Mouse (Mus musculus) naive thymus-derived CD4-positive, alpha-beta T cell, adult 2 months (primary cell): ENCODE data around the gene Glrx5.
A peak's percentile ranks its signal among the peaks of the same experiment; 100 is the strongest.

Experiments used
- DNase-seq: peaks from one replicate; pipeline ENCODE4 v3.0.0-alpha.2; 2011; ENCODE audit warnings: low read depth

Glrx5 gene

DNA sequence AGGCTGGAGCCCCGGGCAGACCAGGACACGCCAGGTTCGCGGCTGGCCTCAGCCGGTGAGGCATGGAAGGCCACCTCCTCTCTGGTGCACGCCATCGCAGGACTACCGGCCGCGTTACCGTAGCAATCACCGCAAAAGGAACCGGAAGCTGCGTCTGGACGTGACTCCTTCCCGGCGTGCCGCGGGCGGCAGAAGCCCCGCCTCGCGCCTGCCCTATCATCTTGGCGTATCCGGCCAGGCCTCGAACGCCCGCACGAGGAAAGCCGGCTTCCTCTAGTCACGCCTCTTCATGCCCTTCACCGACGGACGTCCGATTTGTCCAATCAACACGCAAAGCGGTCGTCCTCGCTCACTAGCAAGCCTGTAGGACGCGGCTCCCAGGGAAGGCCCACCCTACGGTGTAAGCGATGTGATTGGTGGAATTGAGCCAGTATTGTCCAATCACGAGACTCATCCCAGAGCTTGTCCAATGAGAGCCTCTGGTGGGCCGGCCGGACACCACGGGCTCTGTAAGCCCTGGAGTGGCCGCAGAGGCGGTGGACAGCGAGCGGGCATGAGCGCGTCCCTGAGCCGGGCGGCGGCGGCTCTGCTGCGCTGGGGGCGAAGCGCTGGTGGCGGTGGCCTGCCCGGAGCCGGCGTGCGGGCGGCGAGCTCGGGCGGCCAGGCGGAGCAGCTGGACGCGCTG, at the start of gene Glrx5:
TSS of gene Glrx5 (plus strand) at position 542 of the 685 bp plus-strand sequence.
- peak; percentile 99 for DNase-seq

DNA sequence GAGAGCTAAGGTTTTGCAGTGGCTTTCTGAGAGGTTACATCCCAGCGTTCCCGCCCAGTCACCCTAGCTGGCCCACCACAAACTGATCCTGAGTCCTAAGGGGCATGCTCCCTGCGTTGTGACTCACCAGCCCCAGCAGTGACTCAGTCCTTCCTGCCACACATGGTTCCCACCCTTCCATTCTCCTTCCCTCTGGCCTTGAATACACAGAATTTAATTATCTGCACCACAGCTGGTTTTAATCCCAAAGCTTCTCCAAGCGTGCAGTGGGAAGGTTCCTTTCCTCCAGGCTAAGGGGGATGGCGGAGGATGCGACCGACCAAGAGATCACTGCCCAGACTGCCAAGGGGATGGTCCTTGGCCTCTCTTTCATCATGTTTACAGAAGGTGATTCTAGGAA, 49.0 kb upstream of the Glrx5 start:
- DNase-seq: no peak

DNA sequence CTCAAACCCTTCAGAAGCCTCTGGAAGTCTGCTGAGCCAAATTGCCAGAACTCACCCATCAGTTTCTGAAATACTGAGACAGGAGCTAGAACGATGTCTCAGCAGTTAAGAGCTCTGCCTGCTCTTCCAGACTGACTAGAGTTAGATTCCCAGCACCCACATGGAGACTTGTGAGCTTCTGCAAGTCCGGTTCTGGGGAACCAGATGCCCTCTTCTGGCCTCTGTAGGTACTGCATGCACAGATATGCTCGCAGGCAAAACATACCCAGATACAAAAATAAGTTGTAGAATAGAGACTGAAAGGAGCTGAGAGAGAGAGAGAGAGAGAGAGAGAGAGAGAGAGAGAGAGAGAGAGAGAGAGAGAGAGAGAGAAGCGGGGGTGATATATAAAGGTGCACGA, 47.4 kb upstream of the Glrx5 start:
- DNase-seq: peak; percentile 62

DNA sequence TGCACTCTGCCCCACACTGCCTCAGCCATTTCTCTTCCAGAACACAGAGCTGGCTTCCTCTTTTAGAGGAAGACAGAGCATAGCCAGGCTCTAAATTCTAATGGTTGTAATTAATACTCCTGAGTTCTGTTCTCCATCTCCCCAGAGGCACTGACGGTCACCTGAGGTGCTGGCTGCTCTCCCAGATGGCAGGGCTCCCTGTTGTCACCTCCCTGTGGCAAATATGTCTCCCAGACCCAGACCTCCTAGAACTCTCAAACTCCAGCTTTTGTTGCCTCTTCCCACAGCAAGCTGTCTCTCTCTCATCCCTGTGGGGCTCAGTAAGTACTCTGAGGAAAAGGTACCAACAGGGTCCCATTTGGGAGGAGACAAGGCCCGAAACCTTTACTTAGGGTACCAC, 46.5 kb upstream of the Glrx5 start:
- no peak for DNase-seq

DNA sequence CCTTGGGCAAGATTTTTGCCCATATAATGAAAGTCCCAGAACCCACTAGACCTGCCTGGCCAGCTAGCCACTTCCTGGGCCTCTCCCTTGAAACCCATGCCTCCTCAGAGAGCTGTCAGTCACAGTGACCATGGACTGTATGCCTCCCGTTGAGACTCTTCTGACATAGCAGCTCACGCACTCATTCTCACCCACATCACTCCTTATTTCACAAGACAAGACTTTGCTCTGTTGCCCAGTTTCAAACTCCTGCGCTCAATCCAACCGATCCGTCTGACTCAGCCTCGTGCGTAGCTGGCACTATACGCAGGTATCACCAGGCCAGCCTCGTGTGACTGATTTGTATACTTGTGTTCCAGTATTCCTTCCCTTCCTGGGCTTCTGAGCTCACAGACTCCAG, 45.7 kb upstream of the Glrx5 start:
- no peak for DNase-seq

DNA sequence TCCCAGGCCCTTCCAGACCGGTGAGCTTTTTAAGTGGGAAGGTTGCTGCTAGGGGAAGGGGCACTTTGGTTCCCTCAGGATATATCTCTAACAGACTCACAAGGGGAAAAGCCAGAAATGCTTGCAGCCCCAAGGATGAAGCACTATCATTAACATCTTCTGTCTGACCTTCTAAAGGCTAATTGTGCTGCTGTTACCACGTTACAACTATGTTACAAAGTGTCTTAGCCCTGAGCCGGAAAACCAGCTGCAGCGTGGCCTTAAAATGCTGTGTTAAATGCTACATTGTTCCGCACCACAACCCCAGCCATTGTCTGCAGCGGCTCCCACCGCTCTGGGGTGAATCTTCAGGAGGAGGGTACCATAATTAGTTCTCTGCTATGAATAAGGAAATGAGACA, 44.6 kb upstream of the Glrx5 start:
- DNase-seq: no peak

DNA sequence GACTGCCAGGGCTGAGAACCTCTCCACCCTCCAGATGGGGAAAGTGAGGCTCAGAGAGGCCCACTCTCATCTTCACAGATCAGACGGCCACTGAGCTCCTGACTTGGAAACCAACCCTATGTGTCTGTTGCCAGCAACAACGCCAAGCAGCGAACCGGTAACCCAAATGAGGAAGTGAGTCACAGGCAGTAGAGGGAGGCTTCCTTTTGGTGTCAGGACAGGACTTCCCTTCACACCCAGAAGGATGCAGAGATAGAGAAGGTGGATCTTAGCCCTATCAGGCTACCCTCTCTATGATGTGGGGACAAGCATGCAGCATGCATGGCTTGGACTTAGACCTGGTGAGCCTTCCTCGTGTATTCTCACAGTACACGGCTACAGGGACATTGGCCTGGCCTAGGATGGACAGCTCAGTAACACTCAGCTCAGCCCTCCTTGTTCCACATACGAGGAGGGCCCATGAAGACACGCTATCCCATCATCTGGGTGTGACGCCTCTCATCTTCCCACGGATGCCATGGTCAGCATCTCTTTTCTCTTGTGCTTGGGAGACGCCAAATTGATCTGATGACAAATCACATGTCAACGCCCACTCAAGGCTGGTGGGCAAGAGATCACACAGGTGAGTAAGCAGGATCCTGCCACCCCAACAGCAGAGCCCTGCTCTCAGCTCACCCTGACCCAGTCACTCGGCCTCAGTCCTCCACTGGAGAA, 41.6 kb upstream of the Glrx5 start:
- DNase-seq: peak; percentile 72

DNA sequence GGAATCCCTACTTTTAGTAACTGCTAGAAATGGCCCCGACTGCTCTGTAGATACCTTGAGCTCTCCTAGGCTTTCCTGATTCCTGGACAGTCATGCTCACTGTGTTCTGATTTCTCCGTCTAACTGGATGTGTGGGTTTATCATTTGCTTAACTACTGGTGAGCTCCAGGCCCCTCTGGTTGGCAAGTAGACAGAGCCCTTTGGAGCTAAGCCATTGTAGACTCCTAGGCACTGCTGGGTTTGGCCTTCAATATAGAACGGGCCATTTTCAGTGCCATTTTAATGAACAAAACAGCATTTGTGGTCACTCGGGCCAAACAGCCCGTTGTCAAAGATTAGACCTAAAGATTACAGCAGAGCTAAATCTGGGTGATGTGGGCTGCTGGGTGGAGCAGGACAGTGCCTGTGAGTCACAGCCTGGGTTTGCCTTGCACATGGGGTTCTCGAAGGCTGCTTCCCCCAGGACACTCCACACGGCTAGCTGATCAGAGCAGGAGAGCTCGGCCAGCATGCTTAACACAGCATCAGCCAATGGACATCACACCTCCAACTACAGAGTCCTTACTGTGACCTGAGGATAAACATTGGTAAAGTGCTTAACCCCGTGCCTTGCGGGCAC, 40.3 kb upstream of the Glrx5 start:
- DNase-seq: no peak

DNA sequence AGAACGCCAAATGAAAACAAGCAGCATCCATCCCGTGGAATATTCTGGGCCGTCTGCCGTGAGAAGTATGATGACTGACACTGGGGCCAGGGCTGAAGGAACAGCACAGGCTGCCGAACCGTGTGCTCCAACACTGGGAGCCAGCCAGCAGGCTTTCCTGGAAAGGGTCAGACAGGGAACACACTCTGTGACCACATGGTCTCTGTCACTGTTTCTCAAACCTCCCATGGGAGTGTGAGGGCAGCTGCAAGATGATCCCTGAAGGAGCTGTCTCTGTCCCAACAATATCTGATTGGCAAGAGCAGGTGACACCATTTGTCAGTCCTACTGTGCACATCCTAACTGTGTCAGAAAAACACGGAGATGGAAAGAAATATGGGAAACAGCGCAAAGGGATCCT, 39.6 kb upstream of the Glrx5 start:
- no peak for DNase-seq

DNA sequence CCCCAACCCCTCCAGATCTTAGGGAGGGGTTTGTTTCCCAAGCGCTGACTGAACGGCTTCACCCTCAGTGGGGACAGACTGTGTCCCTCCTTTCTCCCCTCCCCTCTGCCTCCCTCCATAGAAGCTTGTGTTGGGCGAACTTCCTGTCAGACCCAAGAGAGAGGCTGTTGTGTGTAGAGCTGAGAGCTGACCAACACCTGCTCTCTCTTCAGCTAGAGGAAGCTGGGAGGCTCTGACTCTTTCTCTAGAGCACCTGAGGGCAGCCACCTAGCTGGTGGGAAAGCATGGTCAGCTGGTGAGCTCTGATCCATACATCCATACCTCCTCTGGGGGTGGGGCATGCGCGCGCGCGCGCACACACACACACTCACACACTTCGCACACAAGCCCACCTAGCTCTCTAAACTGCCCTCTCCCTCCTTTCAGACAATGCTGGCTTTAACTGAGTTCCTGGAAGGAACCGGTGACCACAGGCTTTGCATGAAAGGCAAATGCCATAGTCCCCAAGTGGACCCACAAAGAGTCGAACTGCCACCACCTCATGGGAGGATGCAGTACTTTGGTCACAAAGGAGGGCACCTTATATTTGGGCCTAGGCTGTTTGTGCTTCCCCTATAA, 37.1 kb upstream of the Glrx5 start:
- DNase-seq: peak; percentile 9

DNA sequence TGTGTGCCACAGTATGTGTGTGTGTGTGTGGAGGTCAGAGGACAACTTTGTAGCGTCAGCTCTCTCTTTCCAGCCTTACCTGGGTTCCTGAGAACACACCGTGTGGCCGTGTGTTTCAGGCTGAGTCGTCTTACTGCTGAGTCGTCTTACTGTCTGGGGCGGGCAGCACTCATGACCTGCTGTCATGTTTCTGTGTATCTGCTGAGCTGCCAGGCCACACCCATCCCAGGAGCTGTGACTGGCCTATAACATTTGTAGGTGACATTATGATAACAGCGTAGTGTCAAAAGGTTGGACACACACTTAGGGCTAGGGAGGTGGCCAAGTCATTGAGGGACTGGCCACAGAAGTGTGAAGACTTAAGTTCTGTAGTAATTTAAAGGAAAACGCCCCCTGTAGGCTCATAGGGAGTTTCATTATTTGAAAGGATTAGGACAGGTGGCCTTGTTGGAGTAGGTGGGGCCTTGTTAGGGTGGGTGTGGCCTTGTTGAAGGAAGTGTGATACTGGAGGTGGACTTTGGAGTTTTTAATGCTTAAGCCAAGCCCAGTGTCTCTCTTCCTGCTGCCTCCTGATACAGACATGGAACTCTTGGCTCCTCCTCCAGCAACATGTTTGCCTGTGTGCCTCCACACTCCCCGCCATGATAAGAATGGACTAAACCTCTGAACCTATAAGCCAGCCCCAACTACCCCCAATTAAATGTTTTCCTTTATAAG, 36.3 kb upstream of the Glrx5 start:
- DNase-seq: no peak

DNA sequence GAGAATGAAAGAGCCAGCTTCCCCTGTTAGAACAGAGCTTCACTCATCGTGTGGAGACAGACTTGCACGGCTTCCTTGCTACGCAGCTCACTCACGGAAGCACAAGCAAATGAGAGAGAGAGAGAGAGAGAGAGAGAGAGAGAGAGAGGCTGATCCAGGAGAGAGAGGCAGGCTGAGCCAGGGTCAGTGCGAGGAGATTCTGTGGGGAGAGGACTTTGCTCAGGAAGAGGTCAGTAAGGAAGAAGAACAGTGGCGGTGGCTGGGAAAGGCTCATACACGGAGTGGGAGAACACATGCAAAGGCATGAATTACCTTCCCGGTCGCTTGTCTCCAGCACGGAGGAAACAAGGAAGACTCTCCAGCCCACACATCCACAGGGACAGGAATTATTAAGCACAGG, 35.3 kb upstream of the Glrx5 start:
- peak; percentile 41 for DNase-seq

DNA sequence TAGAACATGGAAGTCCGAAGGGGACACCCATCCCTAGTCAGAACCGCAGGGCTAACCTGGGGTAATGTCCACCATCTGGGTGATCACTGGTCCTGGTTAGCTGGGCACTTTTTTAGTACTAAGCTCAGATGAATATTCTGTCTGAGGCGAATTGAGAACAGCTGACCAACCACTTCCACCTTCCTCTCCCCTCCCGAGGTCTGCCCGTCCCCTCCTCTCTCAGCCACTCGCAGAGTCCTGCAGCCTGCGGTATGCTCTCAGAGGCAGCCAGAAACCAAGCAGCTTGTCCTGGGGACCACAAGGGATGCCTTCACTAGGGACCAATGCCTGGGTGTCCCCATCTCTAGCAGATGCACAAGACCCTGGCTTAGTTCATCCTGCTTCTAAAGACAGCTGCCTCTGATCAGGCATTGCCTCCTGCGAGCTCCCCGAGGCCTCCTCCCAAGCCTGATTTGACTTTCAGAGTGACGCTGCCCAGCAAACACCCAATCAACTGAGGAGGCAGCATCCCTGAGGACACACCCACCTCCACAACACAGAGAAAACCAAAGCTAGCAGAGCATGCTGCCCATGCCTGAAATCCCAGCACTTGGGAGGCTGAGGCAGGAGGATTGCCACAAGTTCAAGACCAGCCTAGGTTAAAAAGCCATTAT, 34.7 kb upstream of the Glrx5 start:
- peak; percentile 42 for DNase-seq

DNA sequence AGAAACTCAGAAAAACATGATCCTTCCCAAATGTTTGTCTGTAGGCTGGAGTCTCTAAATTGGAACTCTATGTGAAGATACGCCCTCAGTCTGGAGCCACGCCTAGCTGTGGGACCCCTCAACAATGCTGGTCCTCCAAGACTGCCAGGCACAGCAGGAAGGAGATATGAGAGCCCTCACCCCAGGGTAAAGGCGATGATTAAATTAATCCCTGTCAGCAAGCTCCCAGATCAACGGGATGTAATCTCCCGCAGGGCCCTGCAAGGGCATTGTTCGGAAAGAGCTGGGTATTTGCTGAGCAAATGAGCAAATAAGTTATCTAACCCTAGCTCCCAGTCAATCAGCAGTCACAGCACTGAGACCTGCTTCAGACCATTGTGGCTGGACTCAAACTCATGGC, 33.9 kb upstream of the Glrx5 start:
- DNase-seq: no peak

DNA sequence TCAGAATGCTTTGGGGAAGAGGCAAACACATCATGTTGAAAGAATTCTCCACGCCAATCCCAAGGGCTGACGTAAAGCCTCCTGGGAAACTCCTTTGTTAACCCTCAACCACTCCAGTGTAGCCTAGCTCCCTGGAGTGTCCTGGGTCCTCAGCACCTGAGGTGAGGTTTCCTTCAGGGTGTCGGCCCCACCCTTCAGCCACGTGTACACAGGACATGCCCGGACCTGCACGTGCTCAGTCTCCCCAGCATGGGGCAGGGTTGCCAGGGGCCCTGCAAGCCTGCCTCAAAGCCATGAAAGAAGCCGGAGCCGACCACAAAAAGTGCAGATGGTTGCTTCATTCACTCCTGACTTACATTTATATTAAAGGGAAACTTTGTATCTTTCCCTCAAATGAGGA, 33.3 kb upstream of the Glrx5 start:
- DNase-seq: peak; percentile 32

DNA sequence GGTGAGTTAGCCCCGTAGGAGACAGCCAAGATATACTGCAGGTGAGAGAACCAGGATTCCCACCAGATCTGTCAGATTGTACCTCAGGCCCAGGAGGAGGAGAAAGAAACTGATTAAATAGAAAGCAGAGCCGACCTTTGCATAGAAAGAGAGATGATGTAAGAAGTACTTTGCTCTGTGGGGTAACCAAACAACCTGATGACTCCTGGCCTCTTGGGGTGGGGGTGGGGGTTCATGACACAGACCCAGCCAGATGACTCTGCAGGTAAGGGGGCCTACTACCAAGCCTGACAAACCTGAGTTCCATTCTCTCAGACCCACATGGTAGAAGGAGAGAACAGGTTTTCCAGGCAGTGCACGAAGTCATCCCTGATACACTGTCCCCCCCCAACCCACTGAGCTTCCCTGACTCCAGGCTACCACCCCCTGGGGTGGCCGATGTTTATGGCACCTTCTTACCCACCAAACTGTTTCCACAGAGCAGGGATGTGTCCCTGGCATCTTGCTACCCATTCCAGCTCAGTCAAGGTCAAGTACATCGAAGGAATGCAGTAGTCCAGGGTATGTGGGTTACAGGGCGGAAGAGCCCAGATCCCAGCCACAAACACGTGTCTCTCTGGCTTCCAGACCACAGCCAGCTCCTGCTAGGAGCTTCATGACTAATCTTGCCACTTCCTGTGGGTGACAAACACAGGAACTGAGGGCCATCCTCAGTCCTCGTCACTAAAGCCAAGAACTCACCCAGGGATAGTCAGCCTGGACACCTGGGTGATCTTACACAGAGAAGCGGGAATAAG, 31.8 kb upstream of the Glrx5 start:
- DNase-seq: peak; percentile 39

DNA sequence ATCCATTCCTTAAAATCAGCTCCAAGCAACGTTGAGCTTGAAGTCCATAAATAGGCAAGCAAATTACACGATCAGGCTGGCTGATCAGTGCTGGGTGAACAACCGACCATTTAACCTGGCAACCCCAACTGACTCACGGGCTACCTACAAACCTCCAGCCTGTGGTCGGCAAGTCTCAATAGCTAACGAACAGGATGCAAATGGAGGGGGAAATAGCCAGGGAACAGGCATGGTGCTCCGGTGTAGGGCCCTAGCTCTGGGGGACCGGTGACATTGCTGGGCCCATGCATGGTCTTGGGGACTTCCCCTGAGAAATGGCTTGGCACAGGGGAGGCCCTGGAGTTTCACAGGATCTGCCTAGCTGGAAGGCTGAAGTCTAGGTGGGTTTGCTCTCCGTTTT, 31.2 kb upstream of the Glrx5 start:
- no peak for DNase-seq

DNA sequence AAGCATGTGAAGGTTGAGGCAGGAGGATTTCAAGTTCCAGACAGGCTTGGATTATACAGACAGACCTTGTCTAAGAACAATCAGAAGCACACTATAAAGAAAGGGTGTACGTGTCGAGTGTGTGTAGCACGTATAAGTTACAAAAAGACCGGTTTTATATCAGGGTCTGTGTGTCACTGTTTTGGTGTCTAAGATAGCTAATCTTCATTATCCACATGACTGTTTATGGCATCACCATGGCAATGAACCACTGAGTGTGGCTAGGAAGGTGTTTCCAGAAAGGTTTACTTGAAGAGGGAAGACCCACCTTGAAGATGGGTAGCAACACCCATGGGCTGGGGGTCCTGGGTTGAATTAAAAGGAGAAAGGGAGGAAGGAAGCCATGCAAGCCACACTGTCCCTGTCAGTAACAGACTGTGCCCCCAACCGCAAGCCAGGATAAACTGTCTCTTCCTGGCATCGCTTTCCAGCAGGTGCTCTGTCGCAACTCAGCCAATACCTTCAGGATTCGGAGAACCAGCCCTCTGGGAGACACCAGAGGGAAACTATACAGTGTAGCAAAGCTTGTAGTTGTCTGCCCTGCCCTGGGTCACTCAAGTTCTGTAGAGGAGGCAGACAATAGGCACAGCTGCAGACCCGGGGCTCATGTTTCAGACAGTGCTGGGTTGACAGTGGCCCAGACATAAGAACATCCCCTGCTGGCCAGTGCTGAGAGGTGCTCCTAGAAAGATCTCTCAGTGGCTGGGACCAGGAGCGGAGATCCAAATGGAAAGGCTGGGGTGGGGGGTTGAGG, 30.0 kb upstream of the Glrx5 start:
- DNase-seq: peak; percentile 25

DNA sequence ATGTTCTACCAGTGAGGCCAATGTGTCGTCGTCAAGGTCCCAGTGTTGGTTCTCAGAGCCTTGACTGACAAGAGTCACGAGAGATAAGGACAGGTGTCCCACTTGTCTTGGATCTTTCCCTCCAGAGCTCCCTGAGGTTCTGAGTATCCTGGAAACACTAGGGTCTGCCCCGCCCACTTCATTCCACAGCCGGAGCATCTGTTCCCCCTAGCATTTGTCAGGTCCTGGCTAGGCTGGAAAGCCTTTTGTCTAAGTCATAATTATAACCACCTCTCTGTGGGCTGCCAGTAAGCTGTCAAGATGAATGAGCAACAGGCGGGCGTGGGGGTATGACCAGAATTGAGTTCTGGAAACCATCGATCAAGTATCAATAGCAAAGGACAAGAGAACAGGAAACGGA, 29.3 kb upstream of the Glrx5 start:
- DNase-seq: no peak

DNA sequence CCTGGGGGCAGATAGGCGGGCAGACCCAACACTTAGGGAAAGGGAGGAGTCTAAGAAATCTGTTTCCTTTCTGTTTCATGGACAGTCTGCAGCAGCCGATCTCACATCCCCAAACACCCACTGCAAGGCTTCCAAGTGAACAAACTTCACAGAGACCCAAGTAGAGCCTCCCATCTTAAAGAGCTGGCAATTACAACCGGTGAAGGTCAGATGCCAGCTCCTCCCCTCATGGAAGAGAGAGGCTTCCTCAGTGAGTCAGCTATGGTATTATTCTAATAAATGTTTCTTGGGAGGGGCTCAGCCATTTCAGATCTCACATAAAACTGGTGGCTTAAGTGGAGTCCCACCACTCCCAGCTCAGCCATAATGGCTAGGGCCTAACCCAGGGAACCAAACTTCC, 28.8 kb upstream of the Glrx5 start:
- DNase-seq: no peak
